Mouse (Mus musculus) urinary bladder, postnatal 14 days (tissue): ENCODE measurements around the gene Nsun5.
A peak's percentile ranks its signal among the peaks of the same experiment; 100 is the strongest.
"Not testable (repeated sequence)": the region's sequence is repeated elsewhere in the genome, so short reads cannot be mapped to it uniquely, and the experiment has no call there.

Source experiments
- DNase-seq: peaks from one replicate; pipeline ENCODE4 v3.0.0; 2021; ENCODE audit warnings: low spot score

The Nsun5 gene

GRCm38 (mm10) chr5:135369787-135370654 lies at the start of gene Nsun5:
Gene Nsun5, plus strand, starts transcription at chr5:135369953.
- DNase-seq = peak; percentile 98

- DNase-seq = no peak
These were observed 47.6 kb upstream of the Nsun5 start for GRCm38 (mm10) chr5:135322197-135322596.

GRCm38 (mm10) chr5:135326121-135326659 lies 43.6 kb upstream of the Nsun5 start:
- no peak for DNase-seq

GRCm38 (mm10) chr5:135329471-135329870 lies 40.3 kb upstream of the Nsun5 start:
- DNase-seq = no peak

- DNase-seq = no peak
These were observed 39.6 kb upstream of the Nsun5 start for GRCm38 (mm10) chr5:135330201-135330600.

GRCm38 (mm10) chr5:135331161-135331560 lies 38.6 kb upstream of the Nsun5 start:
- DNase-seq = no peak

GRCm38 (mm10) chr5:135337575-135337974 lies 32.2 kb upstream of the Nsun5 start:
- DNase-seq = no peak

GRCm38 (mm10) chr5:135345989-135346388 lies 23.8 kb upstream of the Nsun5 start:
- DNase-seq = no peak

GRCm38 (mm10) chr5:135346430-135346829 lies 23.3 kb upstream of the Nsun5 start:
- DNase-seq = no peak

- DNase-seq = no peak
These were observed 22.2 kb upstream of the Nsun5 start for GRCm38 (mm10) chr5:135347511-135348011.

- DNase-seq = no peak
These were observed 19.9 kb upstream of the Nsun5 start, which contains the start of gene Fkbp6 for GRCm38 (mm10) chr5:135349862-135350261. Gene Fkbp6, minus strand, starts transcription at chr5:135350044.

GRCm38 (mm10) chr5:135351606-135352005 lies 18.1 kb upstream of the Nsun5 start:
- no peak for DNase-seq

- DNase-seq = no peak
These were observed 16.8 kb upstream of the Nsun5 start, which contains the start of gene Trim50 for GRCm38 (mm10) chr5:135352995-135353394. Gene Trim50, plus strand, starts transcription at chr5:135353295.

- no peak for DNase-seq
These were observed 16.2 kb upstream of the Nsun5 start for GRCm38 (mm10) chr5:135353564-135353963.

- DNase-seq = no peak
These were observed 13.7 kb upstream of the Nsun5 start for GRCm38 (mm10) chr5:135356090-135356489.

GRCm38 (mm10) chr5:135357556-135357955 lies 12.2 kb upstream of the Nsun5 start:
- peak; percentile 58 for DNase-seq

- no peak for DNase-seq
These were observed 10.0 kb upstream of the Nsun5 start for GRCm38 (mm10) chr5:135359772-135360171.

GRCm38 (mm10) chr5:135362572-135362971 lies 7.2 kb upstream of the Nsun5 start:
- no peak for DNase-seq

- DNase-seq = no peak
These were observed 6.2 kb upstream of the Nsun5 start for GRCm38 (mm10) chr5:135363540-135363939.

GRCm38 (mm10) chr5:135367841-135368240 lies 1.9 kb upstream of the Nsun5 start:
- DNase-seq = no peak

- DNase-seq = no peak
These were observed 1.4 kb upstream of the Nsun5 start for GRCm38 (mm10) chr5:135368312-135368711.

GRCm38 (mm10) chr5:135369196-135369595 lies 557 bp upstream of the Nsun5 start:
- DNase-seq = not testable (repeated sequence)

- no peak for DNase-seq
These were observed 1.4 kb downstream of the Nsun5 start for GRCm38 (mm10) chr5:135371195-135371594.
